Mouse (Mus musculus) cerebellum, adult 11-12 months (tissue): ENCODE data around the gene Mcur1.

ENCODE experiments used
- DNase-seq: peaks from one replicate; pipeline ENCODE4 v3.0.0; 2022

Mcur1 gene

GRCm38 (mm10) chr13:43559711-43560457 lies at the start of gene Mcur1:
Gene Mcur1 (minus strand): TSS chr13:43560191.
- DNase-seq = peak; percentile 91

- DNase-seq = peak; percentile 3
Observed at GRCm38 (mm10) chr13:43608854-43609253, 48.9 kb upstream of the Mcur1 start.

DNA sequence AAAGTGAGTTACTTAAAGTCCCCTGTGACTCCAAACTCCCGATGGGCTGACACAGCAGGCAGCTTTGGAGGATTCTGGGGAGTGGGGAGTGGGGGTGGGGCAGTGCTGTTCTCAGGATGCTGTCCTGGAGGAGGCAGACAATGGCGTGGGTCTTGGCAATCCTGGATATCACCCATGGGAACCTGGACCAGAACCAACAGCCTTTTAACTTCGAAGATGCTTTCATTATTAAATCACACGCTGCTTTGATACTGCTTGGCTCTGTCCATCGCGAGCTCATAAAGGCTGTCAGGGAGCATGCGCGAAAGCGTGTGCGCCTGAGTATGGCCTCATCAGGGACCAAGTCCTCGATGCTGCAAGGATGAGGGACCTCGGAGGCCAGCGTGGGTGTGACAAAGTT lies 43.1 kb upstream of the Mcur1 start:
- DNase-seq = peak; percentile 39

DNA sequence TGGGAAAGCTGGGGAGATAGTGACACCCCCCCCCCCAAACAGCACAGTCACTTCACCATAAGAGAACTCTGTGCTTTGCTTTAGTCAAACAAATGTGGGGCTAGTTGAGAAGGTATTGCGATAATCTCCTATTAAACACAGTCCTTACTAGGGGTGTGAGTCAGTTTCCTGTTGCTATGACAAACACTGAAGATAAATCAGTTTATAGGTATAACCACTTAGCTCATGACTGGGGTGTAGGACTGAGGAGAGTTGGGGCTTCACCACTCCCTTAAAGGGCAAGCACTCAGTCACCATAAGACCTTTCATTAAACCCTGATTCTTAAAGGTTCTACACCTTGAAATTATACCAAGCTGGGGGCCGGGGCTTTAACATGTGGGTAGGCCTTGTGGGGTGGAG lies 42.4 kb upstream of the Mcur1 start:
- DNase-seq = no peak

DNA sequence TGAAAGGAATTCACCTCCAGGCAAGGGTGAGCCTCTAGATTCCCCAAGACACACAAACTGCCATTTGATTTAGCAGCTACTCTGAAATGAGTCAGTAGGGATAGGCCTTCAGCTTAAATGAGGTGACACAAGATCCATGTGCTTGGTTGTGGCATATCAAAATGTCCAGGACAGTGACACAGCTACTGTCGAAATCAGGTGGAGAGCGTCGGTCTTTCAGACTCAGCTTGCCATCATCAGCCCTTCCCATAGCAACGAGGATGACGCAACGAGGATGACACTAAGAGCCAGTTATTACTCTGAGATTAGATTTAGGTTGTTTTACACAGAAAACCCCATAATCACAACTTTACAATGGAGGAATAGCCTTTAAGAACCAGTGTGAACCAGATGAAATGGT lies 41.0 kb upstream of the Mcur1 start:
- DNase-seq = no peak

- DNase-seq = peak; percentile 73
Observed at GRCm38 (mm10) chr13:43595896-43596295, 35.9 kb upstream of the Mcur1 start.

DNA sequence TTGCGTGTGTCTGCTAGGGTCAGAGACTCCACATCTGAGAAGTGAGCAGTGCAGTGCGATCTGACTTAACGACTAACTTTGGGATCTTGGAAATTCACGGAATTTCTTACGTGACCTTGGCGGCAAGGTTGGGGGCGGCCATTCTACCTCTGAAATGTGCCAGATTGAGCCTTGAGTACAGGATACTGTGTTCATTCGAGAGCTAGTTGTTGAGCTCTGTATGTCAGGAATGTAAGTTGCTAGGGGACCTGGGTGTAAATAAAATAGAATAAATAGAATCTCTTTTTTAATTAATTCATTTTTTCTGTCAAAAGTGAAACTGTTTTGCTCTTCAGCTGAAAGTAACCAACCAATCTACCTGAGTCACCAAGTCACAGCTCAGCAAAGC lies 32.7 kb upstream of the Mcur1 start:
- no peak for DNase-seq

GRCm38 (mm10) chr13:43591828-43592680 lies 32.1 kb upstream of the Mcur1 start:
- peak; percentile 31 for DNase-seq

GRCm38 (mm10) chr13:43587844-43588840 lies 28.2 kb upstream of the Mcur1 start:
- peak; percentile 65 for DNase-seq

DNA sequence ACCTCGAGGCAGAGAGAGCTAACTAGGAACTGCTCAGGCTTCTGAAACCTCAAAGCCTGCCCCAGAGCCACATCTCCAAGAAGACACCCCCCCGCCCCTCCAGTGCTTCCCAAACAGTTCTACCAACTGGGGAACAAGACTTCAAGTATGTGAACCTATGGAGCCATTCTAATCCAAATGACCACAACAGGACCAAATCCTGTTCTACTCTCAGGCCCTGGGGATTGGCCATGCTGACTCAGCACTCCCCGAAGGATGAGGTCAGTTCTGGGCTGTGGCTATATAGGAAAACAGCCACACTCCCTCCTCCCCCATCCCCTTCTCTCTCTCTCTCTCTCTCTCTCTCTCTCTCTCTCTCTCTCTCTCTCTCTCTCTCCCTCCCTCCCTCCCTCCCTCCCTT lies 27.0 kb upstream of the Mcur1 start:
- no peak for DNase-seq

- no peak for DNase-seq
Observed at GRCm38 (mm10) chr13:43585335-43585734, 25.3 kb upstream of the Mcur1 start.

DNA sequence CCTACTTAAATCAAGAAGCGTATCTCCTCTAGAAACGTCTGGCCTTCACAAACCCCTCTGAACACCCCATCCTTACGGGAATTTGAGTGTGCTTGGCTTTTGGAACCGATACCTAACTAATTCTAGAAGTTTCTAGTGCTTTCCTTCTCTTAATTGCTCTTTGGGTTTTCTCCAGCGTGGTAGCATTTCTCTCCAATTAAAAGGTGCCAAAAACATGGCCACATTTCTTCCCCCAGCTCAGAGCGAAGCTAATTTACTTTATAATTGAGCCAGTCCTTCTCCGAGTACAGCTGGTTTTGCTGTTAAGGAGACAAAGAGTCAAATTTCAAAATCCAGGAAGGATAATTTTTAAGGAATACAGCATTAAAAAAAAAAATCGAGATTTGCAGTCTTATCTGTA lies 23.5 kb upstream of the Mcur1 start:
- no peak for DNase-seq

- no peak for DNase-seq
Observed at GRCm38 (mm10) chr13:43582961-43583360, 23.0 kb upstream of the Mcur1 start.

DNA sequence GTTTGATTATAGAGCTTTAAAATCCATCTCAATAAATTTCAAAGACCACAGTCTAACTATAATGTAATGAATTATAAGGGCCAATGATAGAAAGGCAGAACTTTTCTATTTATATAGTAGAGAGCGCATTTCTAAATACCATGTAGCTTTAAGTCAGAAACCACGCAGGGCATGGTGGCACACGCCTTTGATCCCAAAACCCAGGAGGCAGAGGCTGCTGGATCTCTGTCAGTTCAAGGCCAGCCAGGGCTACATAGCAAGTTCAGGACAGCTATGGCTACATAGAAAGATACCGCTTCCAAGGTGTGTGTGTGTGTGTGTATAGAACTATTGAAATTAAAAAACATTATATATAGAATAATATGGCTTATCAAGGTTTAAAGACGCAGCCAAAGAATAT lies 20.7 kb upstream of the Mcur1 start:
- no peak for DNase-seq

DNA sequence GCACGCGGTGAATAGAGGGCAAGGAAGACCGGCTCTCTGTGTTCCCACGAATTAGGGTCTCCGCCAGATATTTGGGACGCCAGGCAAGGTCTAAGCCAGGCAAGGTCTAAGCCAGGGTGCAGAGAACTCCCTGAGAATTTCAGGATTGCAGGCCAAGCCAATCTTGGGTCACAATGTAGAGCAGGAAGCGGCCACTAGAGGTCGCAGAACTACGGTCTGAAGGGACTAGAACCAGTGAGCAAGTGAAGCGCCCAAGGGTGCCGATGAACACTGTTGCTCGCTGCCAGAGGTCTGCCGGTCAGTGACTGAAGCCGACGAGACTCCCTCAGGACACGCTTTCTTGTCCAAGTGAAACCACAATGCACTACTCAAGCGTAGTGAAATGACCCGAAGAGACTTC lies 19.7 kb upstream of the Mcur1 start:
- DNase-seq = peak; percentile 60

- no peak for DNase-seq
Observed at GRCm38 (mm10) chr13:43577766-43578165, 17.8 kb upstream of the Mcur1 start.

DNA sequence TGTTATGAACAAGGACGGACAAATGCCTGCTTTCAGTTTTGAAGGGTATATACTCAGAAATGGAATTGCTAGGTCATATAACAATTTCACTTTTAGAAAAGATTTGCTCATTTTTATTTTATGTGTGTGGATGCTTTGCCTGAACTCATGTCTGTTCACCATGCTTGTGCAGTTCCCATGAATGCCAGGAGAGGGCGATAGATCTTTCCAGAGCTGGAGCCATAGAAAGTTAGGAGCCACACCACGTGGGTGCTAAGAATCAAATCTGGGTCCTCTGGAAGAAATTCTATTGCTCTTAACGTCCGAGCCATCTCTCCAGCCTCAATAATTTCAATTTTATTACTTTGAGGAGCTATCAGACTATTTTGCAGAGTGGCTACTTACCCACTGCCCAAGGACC lies 17.3 kb upstream of the Mcur1 start:
- DNase-seq = no peak

GRCm38 (mm10) chr13:43575431-43575830 lies 15.4 kb upstream of the Mcur1 start:
- DNase-seq = peak; percentile 86

DNA sequence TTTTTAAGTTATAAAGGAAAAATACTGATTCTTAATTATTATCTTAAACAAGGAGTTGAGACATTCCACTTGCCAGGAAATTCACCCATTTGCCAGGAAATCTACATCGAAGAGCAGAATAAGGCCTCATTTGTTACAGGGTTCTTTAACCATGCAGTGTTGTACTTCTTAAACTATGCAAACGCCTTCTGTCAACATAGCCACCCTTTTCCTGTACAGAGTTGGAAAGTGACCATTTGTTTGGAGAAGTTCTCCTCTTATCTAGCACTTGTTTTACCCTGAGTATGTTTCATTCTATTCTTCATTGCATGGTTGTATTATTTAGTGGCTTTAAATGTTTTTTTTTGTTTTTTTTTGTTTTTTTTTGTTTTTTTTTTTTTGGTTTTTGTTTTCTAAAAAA lies 14.0 kb upstream of the Mcur1 start:
- no peak for DNase-seq

DNA sequence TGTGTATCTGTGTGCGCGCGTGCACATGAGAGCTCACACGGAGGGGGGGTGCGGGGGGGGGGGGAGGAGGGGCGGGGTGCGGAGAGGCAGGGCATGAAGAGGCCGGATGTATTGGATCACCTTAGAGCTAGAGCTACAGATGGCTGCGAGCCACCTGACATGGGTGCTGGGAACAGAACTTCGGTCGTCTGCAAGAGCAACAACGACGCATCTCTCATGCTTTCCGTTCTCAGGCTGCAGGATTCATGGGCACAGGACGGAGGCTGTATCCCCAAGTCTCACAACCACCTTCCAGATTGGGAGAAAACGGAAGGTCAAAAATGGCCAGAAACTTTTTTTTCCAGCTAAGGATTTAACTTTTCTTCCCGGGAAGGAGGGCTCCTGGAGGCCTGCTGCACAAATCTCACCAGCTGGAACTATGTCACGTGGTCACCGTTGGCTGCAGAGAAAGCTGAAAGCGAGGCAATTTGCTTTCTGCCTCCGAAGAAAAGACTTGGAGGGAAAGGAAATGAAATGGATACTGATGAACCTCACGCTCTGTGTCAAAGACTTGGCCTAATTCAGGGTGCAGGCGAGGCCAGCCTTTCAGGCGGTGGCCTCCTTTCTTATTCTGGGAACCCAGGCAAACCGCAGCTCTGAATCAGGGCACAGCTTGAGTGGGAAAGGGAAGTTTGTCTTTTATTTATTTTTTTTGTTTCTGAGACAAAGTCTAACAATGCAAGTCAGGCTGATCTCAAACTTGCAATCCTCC lies 7.3 kb upstream of the Mcur1 start:
- DNase-seq = no peak

- DNase-seq = no peak
Observed at GRCm38 (mm10) chr13:43566184-43566583, 6.2 kb upstream of the Mcur1 start.

GRCm38 (mm10) chr13:43565346-43565745 lies 5.4 kb upstream of the Mcur1 start:
- DNase-seq = peak; percentile 62
